In the genomic region with DNA sequence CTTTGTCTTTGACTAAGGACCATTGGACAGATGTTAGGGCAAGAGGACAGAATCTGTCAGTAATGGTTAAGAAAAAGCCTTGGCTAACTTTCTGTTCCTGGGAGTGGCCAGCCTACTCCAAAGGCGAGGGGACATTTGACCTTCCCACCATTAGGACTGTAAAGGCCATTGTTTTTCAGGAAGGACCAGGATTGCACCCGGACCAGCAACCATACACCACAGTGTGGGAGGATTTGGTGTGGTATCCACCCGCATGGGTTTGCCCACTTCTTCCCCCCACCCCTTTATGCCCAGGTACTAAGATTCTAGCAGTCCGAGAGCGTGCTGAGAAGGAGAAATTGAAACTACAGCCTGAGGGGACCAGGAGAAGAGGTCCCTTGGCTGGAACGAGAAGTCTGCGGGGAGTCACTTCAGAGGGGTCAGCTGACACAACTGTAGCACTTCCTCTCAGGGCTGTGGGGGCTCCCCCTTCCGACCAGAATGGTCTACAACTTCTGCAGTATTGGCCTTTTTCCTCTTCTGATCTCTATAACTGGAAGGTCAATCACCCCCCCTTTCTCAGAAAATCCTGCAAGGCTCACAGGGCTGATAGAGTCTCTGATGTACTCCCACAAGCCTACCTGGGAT, we compare ENCODE assay signal across 21 mouse cellular contexts.
DNase-seq lines count a peak whose midpoint lies in the region; ATAC-seq and TF ChIP-seq lines count a peak whose summit lies in the region.
"Had no signal": no experiment of that assay in that cellular context is flagged by ENCODE, and none has a peak within 500 bp of the region (broad histone marks: within the 10 kb centered on the region; RNA-seq: fewer than 3 reads in every experiment).

No protein-coding gene starts in this region.

- TF ChIP-seq EP300 in heart, postnatal 0 days (IDR thresholded peaks at IDR 0.05; ENCODE audit: low read depth), result no peak

- H3K9ac ChIP-seq in heart, postnatal 0 days (replicated peaks; ENCODE audit: low read depth, low read length), result no peak overlapping the region
- no peak overlapping the region for H3K9ac ChIP-seq in intestine, postnatal 0 days (ENCODE audit: low read depth, low read length)
- H3K9ac ChIP-seq: embryonic facial prominence, embryonic 12.5 days; forebrain, embryonic 13.5 days; limb, embryonic 13.5 days; midbrain, embryonic 15.5 days; neural tube, embryonic 15.5 days had no signal

- no peak overlapping the region for H3K27ac ChIP-seq in heart, postnatal 0 days (ENCODE audit: low read depth)
- 0 out of 2 replicates have a peak overlapping the region, but pooled peaks have one; percentile 37 for H3K27ac ChIP-seq in embryonic facial prominence, embryonic 10.5 days (replicated peaks)
- no peak overlapping the region for H3K27ac ChIP-seq in intestine, postnatal 0 days (ENCODE audit: low read depth, low read length)
- H3K27ac ChIP-seq: embryonic facial prominence, embryonic 12.5 days; forebrain, embryonic 13.5 days; hindbrain, postnatal 0 days; limb, embryonic 13.5 days; midbrain, embryonic 15.5 days; neural tube, embryonic 15.5 days had no signal

- intact Hi-C loops in heart, postnatal 36 days (cut with DNase I), result no loop called here

- no peak for DNase-seq in heart, postnatal 0 days (ENCODE audit: low spot score)
- no peak for DNase-seq in heart, postnatal 36 days
- peak; percentile 13 for DNase-seq in ovary, postnatal 36 days (ENCODE audit: low spot score)
- DNase-seq in ovary, postnatal 14 days (ENCODE audit: low spot score), result no peak
- no peak for DNase-seq in embryonic facial prominence, embryonic 10.5 days (ENCODE audit: low spot score)
- no peak for DNase-seq in cerebellum, adult 9-10 months
- DNase-seq: cerebellum, adult 8-10 months; gastrocnemius, postnatal 14 days; kidney, adult 11 months; layer of hippocampus, postnatal 36 days; lung, postnatal 14 days; right cerebral cortex, postnatal 25 days; thymus, postnatal 25 days had no signal

- H3K36me3 ChIP-seq in heart, postnatal 0 days (replicated peaks; ENCODE audit: control insufficient read depth, insufficient read depth, low read length), result no peaks in the 10 kb centered on the region
- H3K36me3 ChIP-seq in embryonic facial prominence, embryonic 10.5 days (replicated peaks), result no peaks in the 10 kb centered on the region
- H3K36me3 ChIP-seq in intestine, postnatal 0 days (ENCODE audit: control insufficient read depth, insufficient read depth), result no peaks in the 10 kb centered on the region
- H3K36me3 ChIP-seq: embryonic facial prominence, embryonic 12.5 days; limb, embryonic 13.5 days; midbrain, embryonic 15.5 days; neural tube, embryonic 15.5 days had no signal

- peak; percentile 24; the same call in 1 of the 2 replicates for ATAC-seq in heart, postnatal 0 days (ENCODE audit: insufficient read depth, low read depth)
- no peak for ATAC-seq in intestine, postnatal 0 days
- ATAC-seq: forebrain, embryonic 13.5 days; hindbrain, postnatal 0 days; midbrain, embryonic 15.5 days had no signal

- no peaks in the 10 kb centered on the region for H3K9me3 ChIP-seq in heart, postnatal 0 days (replicated peaks; ENCODE audit: control insufficient read depth, low read length)
- no peaks in the 10 kb centered on the region for H3K9me3 ChIP-seq in embryonic facial prominence, embryonic 10.5 days
- H3K9me3 ChIP-seq in intestine, postnatal 0 days (ENCODE audit: control insufficient read depth), result no peaks in the 10 kb centered on the region
- H3K9me3 ChIP-seq: embryonic facial prominence, embryonic 12.5 days; forebrain, embryonic 13.5 days; limb, embryonic 13.5 days; midbrain, embryonic 15.5 days; neural tube, embryonic 15.5 days had no signal

- no peak overlapping the region for H3K4me3 ChIP-seq in heart, postnatal 0 days (ENCODE audit: low read depth, low read length)
- H3K4me3 ChIP-seq in embryonic facial prominence, embryonic 10.5 days, result no peak overlapping the region
- no peak overlapping the region for H3K4me3 ChIP-seq in intestine, postnatal 0 days (ENCODE audit: low read depth, low read length)
- H3K4me3 ChIP-seq: embryonic facial prominence, embryonic 12.5 days; erythroblast, embryonic 14.5 days; forebrain, embryonic 13.5 days; limb, embryonic 13.5 days; midbrain, embryonic 15.5 days; neural tube, embryonic 15.5 days had no signal

- no peaks in the 10 kb centered on the region for H3K4me1 ChIP-seq in heart, postnatal 0 days (ENCODE audit: control insufficient read depth, insufficient read depth)
- H3K4me1 ChIP-seq in embryonic facial prominence, embryonic 10.5 days, result peaks cover 12% of the 10 kb centered on the region
- no peaks in the 10 kb centered on the region for H3K4me1 ChIP-seq in intestine, postnatal 0 days (replicated peaks; ENCODE audit: control insufficient read depth, insufficient read depth, low read length)
- H3K4me1 ChIP-seq: forebrain, embryonic 13.5 days; midbrain, embryonic 15.5 days; neural tube, embryonic 15.5 days had no signal

- 62% methylated on average over 8 of the region's 8 CpGs for WGBS in heart, postnatal 0 days
- 68% methylated on average over 8 of the region's 8 CpGs for WGBS in embryonic facial prominence, embryonic 10.5 days
- 77% methylated on average over 8 of the region's 8 CpGs for WGBS in intestine, postnatal 0 days

- H3K4me2 ChIP-seq in heart, postnatal 0 days (ENCODE audit: low read depth, low read length), result no peak overlapping the region
- H3K4me2 ChIP-seq in intestine, postnatal 0 days (replicated peaks; ENCODE audit: low read depth), result no peak overlapping the region
- H3K4me2 ChIP-seq: embryonic facial prominence, embryonic 12.5 days; forebrain, embryonic 13.5 days; limb, embryonic 13.5 days; midbrain, embryonic 15.5 days; neural tube, embryonic 15.5 days had no signal

- no peaks in the 10 kb centered on the region for H3K27me3 ChIP-seq in heart, postnatal 0 days (ENCODE audit: control insufficient read depth, insufficient read depth, low read length)
- no peaks in the 10 kb centered on the region for H3K27me3 ChIP-seq in embryonic facial prominence, embryonic 10.5 days (replicated peaks; ENCODE audit: low read depth, poor library complexity, severe bottlenecking)
- no peaks in the 10 kb centered on the region for H3K27me3 ChIP-seq in intestine, postnatal 0 days (replicated peaks; ENCODE audit: control insufficient read depth, insufficient read depth, low read length)
- H3K27me3 ChIP-seq: embryonic facial prominence, embryonic 12.5 days; forebrain, embryonic 13.5 days; limb, embryonic 13.5 days; midbrain, embryonic 15.5 days; neural tube, embryonic 15.5 days had no signal

- no peak for TF ChIP-seq CTCF in heart, postnatal 0 days (IDR thresholded peaks at IDR 0.05; ENCODE audit: low read depth)
- TF ChIP-seq CTCF in intestine, postnatal 0 days (IDR thresholded peaks at IDR 0.05; ENCODE audit: low read depth), result no peak
